Mouse (Mus musculus) heart, postnatal 0 days (tissue): ENCODE measurements around the gene Usp13. TPM values are rescaled to one million over a fixed set of nuclear protein-coding genes. Genes with fewer than 3 reads are reported as not detected.

Experiments used
- ATAC-seq: fragments of 200-750 bp; cut with Nextera tagmentation; 2 replicates; pipeline ENCODE4 v1.8.0; 2017; ENCODE audit warnings: low read depth, moderate number of reproducible peaks, moderate library complexity; ENCODE audit not compliant: insufficient read depth
- DNase-seq: peaks from one replicate; pipeline ENCODE4 v3.0.0-alpha.2; 2016; ENCODE audit warnings: low spot score
- H3K27ac ChIP-seq: fragments of 300-500 bp; sonication (generic); 2 replicates; pipeline ENCODE4 v1.5.1; 2014; ENCODE audit warnings: low read depth, mild to moderate bottlenecking
- H3K27me3 ChIP-seq: fragments of 300-500 bp; sonication (generic); 2 replicates; pipeline ENCODE4 v1.6.1; 2014; ENCODE audit warnings: low read length, mixed read lengths; ENCODE audit not compliant: control insufficient read depth, insufficient read depth
- H3K36me3 ChIP-seq: fragments of 300-500 bp; sonication (generic); replicated peaks from 2 replicates; pipeline ENCODE4 v1.6.1; 2014; ENCODE audit warnings: low read length, mixed read lengths; ENCODE audit not compliant: control insufficient read depth, insufficient read depth
- H3K4me1 ChIP-seq: fragments of 300-500 bp; sonication (generic); 2 replicates; pipeline ENCODE4 v1.6.1; 2014; ENCODE audit warnings: antibody characterized with exemption; ENCODE audit not compliant: control insufficient read depth, insufficient read depth
- H3K4me2 ChIP-seq: fragments of 300-500 bp; sonication (generic); 2 replicates; pipeline ENCODE4 v1.6.1; 2014; ENCODE audit warnings: low read depth, mild to moderate bottlenecking, low read length, moderate library complexity
- H3K4me3 ChIP-seq: fragments of 300-500 bp; sonication (generic); 2 replicates; pipeline ENCODE4 v1.5.1; 2014; ENCODE audit warnings: low read depth, low read length
- H3K9ac ChIP-seq: fragments of 300-500 bp; sonication (generic); replicated peaks from 2 replicates; pipeline ENCODE4 v1.6.1; 2014; ENCODE audit warnings: low read depth, low read length, mixed read lengths
- H3K9me3 ChIP-seq: fragments of 300-500 bp; sonication (generic); replicated peaks from 2 replicates; pipeline ENCODE4 v1.6.1; 2016; ENCODE audit warnings: low read length; ENCODE audit not compliant: control insufficient read depth
- CTCF ChIP-seq: IDR thresholded peaks from 2 replicates; pipeline ENCODE4 v1.5.1; 2016; ENCODE audit warnings: antibody characterized with exemption, control low read depth, low read depth
- EP300 ChIP-seq: IDR thresholded peaks from 2 replicates; pipeline ENCODE4 v1.6.1; 2016; ENCODE audit warnings: antibody characterized with exemption, low read depth
- WGBS: fragments of 180-500 bp; shearing (Covaris S2); extraction: QIAGEN DNeasy Blood & Tissue Kit; methylation state at CpG from one replicate; pipeline ENCODE4 v1.1.7; 2014; 5-methylcytosine and 5-hydroxymethylcytosine counted together
- polyA plus RNA-seq: library from polyadenylated mRNA; unstranded; fragments of >200 nt; fragmentation: Nextera tagmentation; extraction: Ambion mirVana; gene quantifications from 2 replicates; pipeline ENCODE4 v1.2.1, GENCODE M21; 2015
- total RNA-seq: library from RNA; depleted of rRNA; stranded (reverse); fragments of >200 nt; gene quantifications from 2 replicates; pipeline ENCODE4 v1.2.3, GENCODE M21; 2014; ENCODE audit warnings: low replicate concordance

Usp13 gene
- total and polyA plus RNA-seq, 2 experiments from 2014 or later, result 65.8 to 79.8 TPM

DNA sequence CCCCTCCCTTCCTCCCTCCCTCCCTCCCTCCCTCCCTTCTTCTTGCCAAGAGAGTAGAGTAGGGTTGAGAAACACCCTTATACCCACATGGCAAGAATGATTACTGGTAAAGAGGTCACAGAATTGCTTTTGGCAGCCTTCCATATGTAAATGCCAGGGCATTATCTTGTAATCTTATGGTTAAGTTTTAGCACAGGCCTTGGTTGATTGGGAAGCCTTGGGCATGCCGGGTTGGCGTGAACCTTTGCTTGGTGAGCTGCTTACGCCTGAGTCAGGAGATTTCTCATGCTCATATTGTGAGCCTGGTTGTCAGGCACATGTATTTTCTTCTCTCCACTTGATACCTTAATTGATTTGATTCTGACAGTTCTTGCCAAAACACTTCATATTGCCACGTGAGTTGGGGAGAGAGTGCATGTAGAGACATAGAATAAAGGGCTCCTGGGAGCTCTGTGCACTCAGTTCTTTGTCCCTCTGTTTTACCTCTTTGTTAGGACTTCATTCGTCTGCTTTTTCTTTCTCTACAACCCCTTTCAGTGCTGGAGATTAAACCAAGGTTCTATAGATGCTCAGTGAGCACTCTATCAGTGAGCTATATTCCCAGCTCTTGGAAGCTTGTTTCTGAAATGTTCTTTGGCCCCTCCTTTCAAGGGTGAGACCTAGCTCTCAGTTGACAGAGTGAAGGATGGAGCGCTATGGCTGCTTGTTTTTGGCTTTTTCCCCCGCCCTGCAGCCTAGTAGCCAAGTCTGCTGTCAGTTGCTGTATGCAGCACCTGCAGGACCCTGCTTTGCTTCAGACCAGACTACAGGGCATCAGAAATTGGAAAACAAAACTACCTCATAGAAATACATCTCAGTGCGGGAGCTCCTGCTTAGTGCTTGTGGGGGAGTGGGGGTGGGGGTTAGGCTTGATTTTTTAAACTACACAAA lies 88.8 kb downstream of the Usp13 start:
- H3K4me3 ChIP-seq, result no peak overlapping the region
- no peaks in the 10 kb centered on the region for H3K9me3 ChIP-seq
- TF ChIP-seq EP300, result no peak
- no peak for TF ChIP-seq CTCF
- no peak overlapping the region for H3K4me2 ChIP-seq
- peaks cover 45% of the 10 kb centered on the region for H3K4me1 ChIP-seq
- DNase-seq (no peak), ATAC-seq (no peak)
- 52% methylated on average over 8 of the region's 8 CpGs for WGBS
- H3K27me3 ChIP-seq, result no peaks in the 10 kb centered on the region
- H3K36me3 ChIP-seq, result peaks cover 20% of the 10 kb centered on the region
- peak overlapping the region; percentile 52 for H3K27ac ChIP-seq
- H3K9ac ChIP-seq, result no peak overlapping the region

DNA sequence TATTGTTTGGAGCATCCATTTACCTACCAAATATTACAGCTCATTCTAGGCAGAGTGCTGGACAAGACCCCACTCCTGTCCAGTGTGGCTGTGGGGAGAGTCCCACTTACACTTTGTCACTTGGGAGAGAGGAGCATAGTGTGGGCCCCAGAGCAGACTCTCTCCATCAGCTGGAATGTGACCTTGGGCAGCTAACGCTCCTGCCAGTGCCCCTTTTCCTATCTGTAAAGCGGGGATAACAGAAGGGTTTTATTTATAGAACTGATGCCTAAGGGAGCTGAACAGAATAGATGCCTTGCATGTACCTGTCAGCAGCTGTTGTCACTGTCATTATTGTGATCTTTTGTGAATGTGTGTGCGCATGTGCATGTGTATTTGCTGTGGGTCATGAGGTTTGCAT lies 91.1 kb downstream of the Usp13 start:
- H3K4me1 ChIP-seq, result peaks cover 45% of the 10 kb centered on the region
- WGBS, result 31% methylated on average over 3 of the region's 3 CpGs
- H3K9ac ChIP-seq, result no peak overlapping the region
- DNase-seq (peak; percentile 79), ATAC-seq (peak; percentile 91)
- no peak overlapping the region for H3K4me3 ChIP-seq
- H3K4me2 ChIP-seq, result no peak overlapping the region
- H3K9me3 ChIP-seq, result no peaks in the 10 kb centered on the region
- H3K27ac ChIP-seq, result peak overlapping the region; percentile 77
- no peaks in the 10 kb centered on the region for H3K27me3 ChIP-seq
- TF ChIP-seq EP300, result peak; percentile 82; the same call in 1 of the 2 replicates
- no peak for TF ChIP-seq CTCF
- peaks cover 25% of the 10 kb centered on the region for H3K36me3 ChIP-seq

DNA sequence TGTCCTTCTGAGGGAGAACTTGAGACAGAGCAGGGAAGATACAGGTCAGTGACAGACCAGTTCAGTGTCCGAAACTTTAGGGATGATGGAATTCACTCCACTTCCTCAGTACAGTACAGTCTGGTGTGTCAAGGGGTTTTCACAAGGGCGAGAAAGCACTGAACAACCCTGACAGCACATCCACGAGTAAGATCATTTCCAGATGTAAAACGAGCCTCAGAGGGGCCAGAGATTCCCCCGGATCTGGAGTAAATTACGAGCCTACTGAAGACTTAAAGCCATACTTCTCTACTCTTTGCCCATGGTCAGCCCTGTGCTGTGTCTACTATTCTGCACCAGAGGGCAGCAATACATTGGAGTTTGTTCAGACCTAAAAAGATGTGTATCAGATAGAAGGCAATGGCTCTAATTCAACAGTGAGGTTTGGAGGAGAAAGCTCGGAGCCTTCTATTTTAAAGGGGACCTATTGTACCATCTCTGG lies 92.8 kb downstream of the Usp13 start:
- Histone ChIP-seq H3K27ac (no peak overlapping the region), H3K4me3 (no peak overlapping the region), H3K9ac (no peak overlapping the region), H3K4me2 (no peak overlapping the region), H3K27me3 (no peaks in the 10 kb centered on the region), H3K36me3 (peaks cover 42% of the 10 kb centered on the region), H3K9me3 (no peaks in the 10 kb centered on the region), H3K4me1 (peaks cover 43% of the 10 kb centered on the region)
- ATAC-seq, result no peak
- no peak for DNase-seq
- peak; percentile 42 for TF ChIP-seq CTCF
- no peak for TF ChIP-seq EP300
- WGBS, result 49% methylated on average over 7 of the region's 7 CpGs

DNA sequence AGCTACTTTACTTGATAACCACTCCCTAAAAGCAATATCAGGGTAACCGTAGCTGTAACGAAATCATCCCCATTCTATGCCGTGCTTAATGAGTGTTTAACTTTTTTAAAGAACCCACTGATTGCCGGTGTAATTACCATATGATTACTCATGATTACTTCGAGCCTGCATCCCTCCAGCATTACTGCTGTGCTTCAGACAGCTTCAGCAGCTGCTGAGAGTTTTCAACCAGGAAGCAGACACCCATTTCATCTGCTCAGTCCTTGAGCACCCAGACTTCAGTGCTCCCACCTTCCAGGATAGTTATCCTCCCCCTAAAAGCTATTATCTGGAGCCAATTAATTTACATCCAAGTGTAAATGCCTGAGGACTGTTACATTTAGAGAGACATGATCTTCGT lies 106.8 kb downstream of the Usp13 start:
- no peaks in the 10 kb centered on the region for H3K27me3 ChIP-seq
- TF ChIP-seq EP300, result no peak
- no peak for TF ChIP-seq CTCF
- no peak overlapping the region for H3K9ac ChIP-seq
- H3K4me3 ChIP-seq, result no peak overlapping the region
- H3K4me1 ChIP-seq, result no peaks in the 10 kb centered on the region
- ATAC-seq (no peak), DNase-seq (no peak)
- 0 out of 2 replicates have a peak, but pooled peaks cover 3% of the 10 kb centered on the region for H3K9me3 ChIP-seq
- no peak overlapping the region for H3K4me2 ChIP-seq
- 90% methylated on average over 6 of the region's 6 CpGs for WGBS
- no peak overlapping the region for H3K27ac ChIP-seq
- peaks cover 88% of the 10 kb centered on the region for H3K36me3 ChIP-seq

DNA sequence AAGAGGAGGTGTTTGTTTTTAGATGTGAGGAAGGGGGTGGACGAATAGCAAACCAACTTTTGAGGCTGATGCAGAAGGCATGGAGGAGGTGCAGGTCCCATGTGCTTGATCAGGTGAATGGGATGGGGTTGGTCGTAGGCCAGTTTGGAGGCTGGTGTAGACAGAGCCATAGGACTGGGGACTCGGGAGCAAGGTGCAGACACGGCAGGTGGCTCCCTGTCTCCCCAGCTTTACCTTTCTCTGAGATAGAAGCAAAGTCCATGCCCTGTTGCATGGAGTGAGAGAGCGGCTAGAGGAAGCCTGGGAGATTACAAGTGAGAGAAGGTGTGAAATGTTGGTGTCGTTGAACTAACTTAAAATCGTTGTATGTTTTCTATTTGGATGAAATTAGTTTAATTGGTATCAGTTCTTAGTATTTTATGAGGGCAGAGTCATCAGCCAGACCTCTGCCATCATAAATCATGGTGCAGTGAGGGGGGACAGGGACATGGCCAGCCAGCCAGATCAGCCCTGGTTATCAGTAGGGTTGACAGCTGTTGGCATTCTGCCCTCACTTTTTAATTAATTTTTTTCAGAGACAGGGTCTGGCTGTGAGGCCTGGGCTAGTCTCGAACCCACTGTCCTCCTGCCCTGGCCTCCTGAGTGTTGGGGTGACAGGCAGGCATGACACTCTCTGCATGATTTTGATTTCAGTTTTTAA lies 122.6 kb downstream of the Usp13 start:
- 61% methylated on average over 8 of the region's 8 CpGs for WGBS
- peaks cover 7% of the 10 kb centered on the region; the same call in 1 of the 2 replicates for H3K36me3 ChIP-seq
- H3K4me3 ChIP-seq, result no peak overlapping the region
- no peaks in the 10 kb centered on the region for H3K9me3 ChIP-seq
- H3K4me1 ChIP-seq, result peaks cover 5% of the 10 kb centered on the region; the same call in 1 of the 2 replicates
- H3K4me2 ChIP-seq, result no peak overlapping the region
- H3K27ac ChIP-seq, result no peak overlapping the region
- no peak overlapping the region for H3K9ac ChIP-seq
- no peaks in the 10 kb centered on the region for H3K27me3 ChIP-seq
- DNase-seq, result no peak
- no peak for TF ChIP-seq CTCF
- peak; percentile 22; the same call in 1 of the 2 replicates for ATAC-seq
